Mouse (Mus musculus) effector memory CD4-positive, alpha-beta T cell, adult 5 months (primary cell): Measurements from ENCODE around the gene Wrap53. TPM values are rescaled to one million over a fixed set of nuclear protein-coding genes. Genes with fewer than 3 reads are reported as not detected.

ENCODE experiments used
- polyA plus RNA-seq: library from polyadenylated mRNA; unstranded; fragments of 100-300 nt; shearing (Covaris generic); gene quantifications from one replicate; pipeline ENCODE4 v1.2.1, GENCODE M21; 2017

Wrap53 gene
- 11.0 TPM for polyA plus RNA-seq

DNA sequence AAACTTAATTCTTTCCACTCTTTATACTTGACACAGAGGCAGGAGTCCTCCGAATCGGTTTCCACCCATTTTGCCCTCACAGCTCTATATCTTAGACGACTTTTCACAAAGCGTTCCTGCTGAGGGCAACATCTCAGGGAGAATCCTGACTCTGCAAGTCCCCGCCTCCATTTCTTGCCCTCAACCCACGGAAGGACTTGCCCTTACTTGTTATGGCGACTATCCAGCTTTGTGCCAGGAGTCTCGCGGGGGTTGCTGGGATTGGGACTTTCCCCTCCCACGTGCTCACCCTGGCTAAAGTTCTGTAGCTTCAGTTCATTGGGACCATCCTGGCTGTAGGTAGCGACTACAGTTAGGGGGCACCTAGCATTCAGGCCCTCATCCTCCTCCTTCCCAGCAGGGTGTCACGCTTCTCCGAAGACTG is at the start of gene Wrap53, which contains the start of gene Trp53:
Gene Wrap53 (minus strand): TSS at position 165 of the 424 bp plus-strand sequence.
Gene Trp53 (plus strand): TSS at position 269 of the 424 bp plus-strand sequence.

DNA sequence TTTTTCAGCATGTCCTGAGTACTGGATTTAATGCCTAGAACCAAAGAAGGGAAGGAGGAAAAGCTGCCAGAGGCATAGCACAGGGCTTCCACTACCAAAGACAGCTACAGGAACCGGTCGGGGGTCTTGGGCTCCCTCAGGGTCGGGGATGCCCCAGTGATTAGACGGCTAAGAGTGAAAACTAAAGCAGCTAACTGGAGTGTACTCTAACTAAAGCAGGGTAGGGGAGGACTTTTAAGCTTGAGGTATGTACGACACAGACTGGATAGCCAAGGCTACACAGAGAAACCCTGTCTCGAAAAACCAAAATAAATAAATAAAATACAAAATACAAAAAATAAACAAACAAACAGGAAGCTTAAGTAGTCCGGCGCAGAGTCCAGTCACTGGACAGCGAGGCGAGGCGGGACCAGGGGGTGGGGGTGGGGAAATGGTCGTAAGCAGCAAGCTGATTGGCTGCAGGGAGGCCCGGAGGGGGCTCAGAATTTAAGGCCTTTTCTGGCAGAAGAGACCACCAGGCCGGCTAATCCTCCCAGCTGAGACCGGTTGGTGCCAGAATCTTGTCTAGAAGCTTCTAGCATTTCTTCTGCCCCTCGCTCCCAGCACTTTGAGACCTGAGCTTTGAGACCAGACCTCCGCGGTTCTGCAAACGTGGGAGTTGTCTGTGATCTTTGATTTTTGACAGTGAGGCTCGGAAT is 41.7 kb upstream of the Wrap53 start, which contains the start of gene Sat2:
Gene Sat2 (plus strand): TSS at position 454 of the 698 bp plus-strand sequence.

DNA sequence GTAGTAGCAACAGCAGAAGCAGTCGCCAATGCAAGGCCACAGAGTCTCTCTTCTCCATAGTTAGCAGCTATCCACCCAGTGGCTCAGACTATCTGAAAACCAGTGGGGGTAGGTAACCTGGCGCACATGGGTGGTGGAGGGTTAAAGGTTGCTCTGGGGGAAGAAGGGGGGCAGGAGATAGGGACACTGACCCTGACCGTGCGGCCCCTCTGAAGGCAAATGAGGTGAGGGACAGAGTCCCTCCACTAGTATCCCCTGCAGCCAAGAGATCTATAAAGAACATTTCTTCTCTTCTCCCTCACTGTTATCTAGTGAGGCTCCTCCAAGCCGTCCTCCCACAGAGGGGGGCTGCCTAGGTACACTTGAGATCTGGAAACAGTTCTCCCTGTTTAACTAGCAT is 37.8 kb upstream of the Wrap53 start, which contains the start of gene Shbg:
Gene Shbg (minus strand): TSS at position 101 of the 400 bp plus-strand sequence.

DNA sequence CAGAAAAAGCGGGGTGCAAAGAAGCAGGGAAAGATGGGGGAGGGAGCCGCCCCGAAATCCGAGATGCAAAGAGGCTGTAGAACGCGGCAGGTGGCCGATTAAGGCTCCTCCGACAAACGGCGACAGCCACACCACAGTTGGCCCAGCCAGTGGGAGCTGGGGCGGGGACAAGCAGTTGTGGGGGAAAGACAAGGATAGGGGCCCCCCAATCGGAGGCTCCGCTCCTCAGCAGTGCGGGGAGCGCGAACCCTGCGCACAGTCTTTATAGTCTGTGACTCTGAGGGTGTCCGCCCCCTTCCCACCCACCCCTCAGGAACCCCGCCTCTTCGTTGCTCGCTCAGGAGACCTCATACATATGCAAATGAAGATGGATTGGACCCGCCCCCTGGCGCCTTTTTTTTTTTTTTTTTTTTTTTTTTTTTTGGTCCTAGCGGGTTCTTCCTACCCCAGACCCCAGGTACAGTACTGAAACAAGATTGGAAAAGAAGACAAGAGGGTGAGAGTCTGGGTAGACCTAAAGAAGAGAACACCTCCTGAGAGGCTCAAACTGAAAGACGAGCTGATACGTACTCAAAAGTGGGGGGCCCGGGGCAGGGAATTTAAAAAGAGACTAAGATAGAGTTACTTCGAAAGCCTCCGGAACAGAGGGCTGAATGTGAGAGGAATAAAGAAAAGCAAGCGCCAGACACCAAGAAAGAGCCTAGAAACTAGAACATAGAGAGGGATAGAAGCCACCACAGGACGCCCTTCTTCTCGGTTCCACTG is 25.9 kb upstream of the Wrap53 start, which contains the start of gene Atp1b2:
Gene Atp1b2 (minus strand): TSS at position 217 of the 765 bp plus-strand sequence.

DNA sequence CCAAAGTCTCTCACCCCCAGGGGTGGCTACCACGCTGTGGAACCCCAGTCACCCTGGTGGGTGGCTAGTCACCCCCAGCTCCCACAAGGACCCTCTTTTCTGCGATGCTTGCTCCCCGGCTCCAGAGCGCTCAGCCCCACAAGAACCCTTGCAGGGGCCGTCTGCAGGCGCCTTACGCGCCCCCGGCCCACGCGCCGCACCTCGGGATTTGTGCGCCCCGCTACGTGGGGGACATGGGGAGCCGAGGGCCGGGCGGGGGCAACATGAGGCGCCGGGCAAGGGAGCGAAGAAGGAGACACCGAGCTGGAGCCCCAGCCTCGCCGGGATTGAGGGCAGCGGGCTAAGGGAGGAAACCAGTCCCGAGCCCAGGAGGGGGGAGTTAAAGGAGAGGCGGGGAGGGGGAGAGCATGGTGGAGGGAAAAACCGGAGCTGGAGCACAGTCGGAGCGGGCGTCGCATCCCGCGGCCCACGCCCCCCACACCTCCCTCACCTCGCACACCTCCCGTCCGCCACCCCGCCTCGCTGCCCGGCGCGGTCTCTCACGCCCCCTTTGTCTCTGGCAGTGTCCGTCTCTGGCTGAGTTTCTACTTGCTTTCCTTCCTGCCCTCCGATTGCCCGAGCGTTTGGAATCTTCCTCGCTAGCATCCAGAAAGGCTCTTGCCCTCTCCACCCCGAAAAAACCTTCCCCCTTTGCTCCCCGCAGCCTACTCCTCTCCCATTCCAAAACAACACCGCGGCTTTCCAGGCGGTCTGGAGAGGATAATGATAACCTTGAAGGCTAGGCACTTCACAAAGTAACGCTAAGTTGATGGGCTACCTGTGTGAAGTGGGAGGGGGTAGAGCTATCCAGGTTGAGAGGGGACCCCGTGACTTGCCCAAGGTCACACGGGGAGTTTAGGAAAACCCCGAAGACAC is 19.9 kb downstream of the Wrap53 start, which contains the start of gene Efnb3:
Gene Efnb3 (minus strand): TSS at position 355 of the 915 bp plus-strand sequence.

DNA sequence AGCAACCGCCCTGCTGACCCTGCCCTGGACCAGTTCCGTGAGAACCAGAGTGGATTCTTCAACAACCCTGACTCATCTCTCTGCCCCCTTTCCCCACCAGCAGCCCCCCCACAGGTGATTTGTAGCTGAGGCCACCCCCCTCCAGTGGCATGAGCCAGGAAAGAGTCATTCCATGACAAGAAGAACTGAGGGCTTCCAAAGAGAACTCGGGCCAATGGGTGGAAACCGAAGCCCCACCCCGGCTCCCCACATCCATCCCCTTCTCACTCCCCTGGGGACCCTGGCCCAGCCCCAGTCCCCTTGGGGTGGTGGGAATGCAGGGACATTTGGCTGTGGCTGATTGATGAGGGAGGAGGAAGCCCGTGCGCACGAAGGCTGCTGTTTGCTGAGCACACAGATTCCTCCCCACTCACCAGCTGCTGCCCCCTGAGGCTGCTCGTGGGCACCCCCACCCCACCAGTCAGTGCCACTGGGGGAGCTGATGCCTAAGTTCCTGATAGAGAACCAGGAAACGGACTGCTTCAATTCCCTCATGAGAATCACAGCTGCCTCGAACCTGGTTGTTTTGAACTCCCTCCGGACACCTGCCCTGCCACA is 30.9 kb downstream of the Wrap53 start, which contains the start of gene Dnah2:
Gene Dnah2 (minus strand): TSS at position 51 of the 597 bp plus-strand sequence.

Other genes with a start within 250 kb of the Wrap53 start
- gene Rnf227, start 239.8 kb downstream of the Wrap53 start, polyA plus RNA-seq, result 2.1 TPM
- 74.2 TPM for gene Chd3, start 210.8 kb downstream of the Wrap53 start, polyA plus RNA-seq
- gene Naa38, start 184.8 kb downstream of the Wrap53 start, polyA plus RNA-seq, result 46.8 TPM
- gene Cyb5d1, start 184.6 kb downstream of the Wrap53 start, polyA plus RNA-seq, result 38.9 TPM
- 2.6 TPM for gene Tmem88, start 182.0 kb downstream of the Wrap53 start, polyA plus RNA-seq
- 49.6 TPM for gene Kdm6b, start 166.6 kb downstream of the Wrap53 start, polyA plus RNA-seq
- gene Dnah2, start 31.1 kb downstream of the Wrap53 start, polyA plus RNA-seq, result not detected
- not detected for gene Efnb3, start 20.1 kb downstream of the Wrap53 start, polyA plus RNA-seq
- gene Trp53, start 104 bp upstream of the Wrap53 start, polyA plus RNA-seq, result 180 TPM
- gene Atp1b2, start 25.7 kb upstream of the Wrap53 start, polyA plus RNA-seq, result not detected
- not detected for gene Shbg, start 37.6 kb upstream of the Wrap53 start, polyA plus RNA-seq
- gene Sat2, start 41.8 kb upstream of the Wrap53 start, polyA plus RNA-seq, result not detected
- 70.3 TPM for gene Fxr2, start 52.7 kb upstream of the Wrap53 start, polyA plus RNA-seq
- not detected for gene Sox15, start 75.1 kb upstream of the Wrap53 start, polyA plus RNA-seq
- gene Mpdu1, start 82.4 kb upstream of the Wrap53 start, polyA plus RNA-seq, result 39.4 TPM
- gene Cd68, start 85.9 kb upstream of the Wrap53 start, polyA plus RNA-seq, result 4.3 TPM
- 908 TPM for gene Eif4a1, start 92.2 kb upstream of the Wrap53 start, polyA plus RNA-seq
- gene Senp3, start 101.8 kb upstream of the Wrap53 start, polyA plus RNA-seq, result 32.0 TPM
- gene Tnfsf13, start 105.5 kb upstream of the Wrap53 start, polyA plus RNA-seq, result not detected
- gene Tnfsf12, start 115.6 kb upstream of the Wrap53 start, polyA plus RNA-seq, result not detected
- gene Tnfsfm13, start 115.8 kb upstream of the Wrap53 start, polyA plus RNA-seq, result not detected
- 60.5 TPM for gene Polr2a, start 178.4 kb upstream of the Wrap53 start, polyA plus RNA-seq
- not detected for gene Slc35g3, start 181.7 kb upstream of the Wrap53 start, polyA plus RNA-seq
- gene Zbtb4, start 185.7 kb upstream of the Wrap53 start, polyA plus RNA-seq, result 7.6 TPM
- gene Chrnb1, start 215.7 kb upstream of the Wrap53 start, polyA plus RNA-seq, result 1.4 TPM
- gene Fgf11, start 221.6 kb upstream of the Wrap53 start, polyA plus RNA-seq, result not detected
- gene Tmem102, start 225.4 kb upstream of the Wrap53 start, polyA plus RNA-seq, result not detected
- gene Gm39566, start 235.0 kb upstream of the Wrap53 start, polyA plus RNA-seq, result not detected
- not detected for gene Spem2, start 238.2 kb upstream of the Wrap53 start, polyA plus RNA-seq
- gene Spem1, start 241.9 kb upstream of the Wrap53 start, polyA plus RNA-seq, result not detected